Mouse (Mus musculus): ENCODE measurements around the gene Gm1113. TPM values are rescaled to one million over a fixed set of nuclear protein-coding genes. Genes with fewer than 3 reads are reported as not detected.
A peak's percentile ranks its signal among the peaks of the same experiment; 100 is the strongest.

The Gm1113 gene
- polyA plus RNA-seq, 1 experiment from 2014 or later = not detected

DNA sequence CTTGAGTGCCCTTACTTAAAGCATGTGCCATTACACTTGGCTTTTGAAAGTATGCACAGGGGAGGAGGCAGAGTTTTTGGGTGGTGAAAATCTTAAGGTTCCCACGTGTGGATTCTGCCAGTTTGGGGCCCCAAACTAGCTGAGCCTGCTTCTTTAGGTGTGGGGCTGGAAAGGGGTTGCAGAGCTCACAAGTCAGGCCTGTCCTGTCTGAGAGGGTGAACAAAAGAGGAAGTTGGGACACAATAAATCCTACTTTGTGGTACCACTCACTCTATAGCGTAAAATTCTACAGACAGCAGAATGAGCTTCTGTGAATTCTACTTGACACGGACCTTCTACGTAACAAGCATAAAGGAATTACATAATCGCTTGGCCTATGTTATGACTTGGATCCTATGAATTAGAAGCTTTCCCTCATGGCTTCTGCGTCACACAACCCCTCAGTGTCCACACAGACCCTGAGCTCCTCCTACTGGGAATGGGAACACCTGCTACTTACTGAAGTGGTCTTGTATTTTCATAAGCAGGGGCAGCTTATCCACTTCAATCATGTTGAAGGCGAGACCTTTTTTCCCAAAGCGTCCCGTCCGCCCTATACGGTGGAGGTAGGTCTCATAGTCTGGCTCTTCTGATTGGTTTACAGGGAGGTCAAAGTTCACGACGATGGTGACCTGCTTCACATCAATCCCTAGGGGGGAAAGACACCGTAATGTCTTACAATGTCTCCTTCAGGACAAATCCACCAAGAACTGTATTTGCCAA is 25.2 kb upstream of the Gm1113 start:
- Histone ChIP-seq H3K36me3 (peaks cover 66% of the 10 kb centered on the region), H3K4me3 (no peak overlapping the region), H3K9ac (no peak overlapping the region), H3K27me3 (no peaks in the 10 kb centered on the region), H3K4me2 (no peak overlapping the region), H3K27ac (replicated peaks) (no peak overlapping the region), H3K4me1 (replicated peaks) (peaks cover 6% of the 10 kb centered on the region), H3K9me3 (no peaks in the 10 kb centered on the region)
- 76% methylated on average over 14 of the region's 14 CpGs for WGBS
- ATAC-seq (ENCODE audit: low read depth) = no peak

GRCm38 (mm10) chr9:35541941-35542340 is 23.9 kb upstream of the Gm1113 start:
- Histone ChIP-seq H3K36me3 (peaks cover 54% of the 10 kb centered on the region), H3K4me2 (no peak overlapping the region), H3K4me3 (no peak overlapping the region), H3K27me3 (no peaks in the 10 kb centered on the region), H3K9ac (no peak overlapping the region), H3K9me3 (no peaks in the 10 kb centered on the region), H3K4me1 (replicated peaks) (peaks cover 6% of the 10 kb centered on the region), H3K27ac (replicated peaks) (no peak overlapping the region)
- no peak for ATAC-seq (ENCODE audit: low read depth)
- WGBS = 71% methylated on average over 6 of the region's 6 CpGs

DNA sequence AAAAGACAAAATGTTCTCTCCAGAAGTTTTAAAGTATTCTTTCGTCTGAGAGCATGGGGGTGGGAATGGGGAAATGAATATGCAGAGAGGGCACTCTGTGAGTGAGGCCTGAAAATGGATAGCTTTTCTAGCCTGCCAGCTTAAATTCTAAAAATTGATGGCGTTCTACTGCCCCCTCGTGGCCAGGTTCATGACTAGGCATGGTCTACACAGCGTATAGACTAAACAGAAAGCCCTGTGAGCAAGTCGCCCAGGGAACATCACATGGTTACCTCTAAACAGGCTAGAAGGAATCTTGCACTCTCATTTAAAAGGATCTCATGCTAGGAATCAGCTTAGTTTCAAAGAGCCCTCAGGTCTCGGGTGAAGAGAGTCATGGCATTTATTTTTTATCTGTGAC is 23.4 kb upstream of the Gm1113 start:
- Histone ChIP-seq H3K27me3 (no peaks in the 10 kb centered on the region), H3K9ac (no peak overlapping the region), H3K4me3 (no peak overlapping the region), H3K4me1 (replicated peaks) (peaks cover 6% of the 10 kb centered on the region), H3K4me2 (no peak overlapping the region), H3K27ac (replicated peaks) (no peak overlapping the region), H3K36me3 (peaks cover 50% of the 10 kb centered on the region), H3K9me3 (no peaks in the 10 kb centered on the region)
- WGBS = 10% methylated on average over 6 of the region's 6 CpGs
- peak; percentile 68; the same call in 1 of the 2 replicates for ATAC-seq (ENCODE audit: low read depth)

DNA sequence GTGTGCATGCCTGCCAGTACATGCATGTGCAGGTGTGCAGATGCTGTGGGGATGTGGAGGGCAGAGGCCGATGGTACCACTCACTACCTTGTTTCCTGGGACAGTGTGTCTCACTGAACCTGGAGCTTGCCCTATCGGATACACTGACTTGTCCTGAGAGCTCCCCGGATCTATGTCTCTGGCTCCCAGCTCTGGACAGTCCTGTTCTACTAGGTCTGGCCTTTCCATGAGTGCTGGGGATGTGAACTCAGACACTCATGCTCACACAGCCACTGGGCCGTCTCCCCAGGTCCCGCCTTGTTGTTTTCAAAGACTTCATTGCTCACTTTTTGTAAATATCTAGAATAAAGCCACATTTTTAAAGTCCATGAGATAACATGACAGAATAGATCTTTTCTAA is 23.0 kb upstream of the Gm1113 start:
- 89% methylated on average over 5 of the region's 5 CpGs for WGBS
- Histone ChIP-seq H3K36me3 (peaks cover 45% of the 10 kb centered on the region), H3K27ac (replicated peaks) (no peak overlapping the region), H3K27me3 (no peaks in the 10 kb centered on the region), H3K4me1 (replicated peaks) (peaks cover 6% of the 10 kb centered on the region), H3K9me3 (no peaks in the 10 kb centered on the region), H3K9ac (no peak overlapping the region), H3K4me2 (no peak overlapping the region), H3K4me3 (no peak overlapping the region)
- peak; percentile 16; the same call in 1 of the 2 replicates for ATAC-seq (ENCODE audit: low read depth)

DNA sequence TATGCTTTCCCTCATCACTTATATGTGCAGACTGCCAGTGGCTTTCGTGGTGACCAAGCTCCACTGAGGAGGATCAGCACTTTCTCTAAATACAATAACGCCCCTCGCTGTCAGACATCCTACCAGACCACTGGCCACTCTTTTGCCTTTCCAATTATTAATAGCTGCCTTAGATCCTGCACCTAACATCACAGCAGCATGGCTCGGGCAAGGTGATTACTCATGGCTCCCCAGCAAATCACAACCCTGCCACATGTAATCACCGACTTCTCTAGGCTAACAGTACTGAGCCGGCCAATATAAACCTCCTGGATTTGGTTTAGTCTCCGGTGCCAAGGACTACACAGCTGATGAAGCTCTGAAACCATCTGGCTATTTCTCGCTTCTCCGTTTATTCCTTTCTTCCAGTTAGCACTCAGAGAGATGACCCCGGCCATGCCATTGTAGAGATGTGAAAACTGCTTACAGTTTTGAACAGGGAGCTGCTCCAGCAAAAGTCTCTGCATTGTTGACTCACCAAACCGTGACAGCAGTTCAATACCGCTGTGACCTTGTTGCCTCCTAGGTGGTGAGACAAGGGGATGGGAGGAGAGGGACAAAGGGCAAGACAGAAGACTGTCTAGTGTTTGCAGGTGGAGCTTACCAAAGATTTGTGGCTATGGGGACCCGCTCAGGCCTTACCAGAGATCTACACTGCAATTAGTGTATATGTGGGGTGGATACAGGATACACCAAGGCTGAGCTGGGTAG is 21.1 kb upstream of the Gm1113 start:
- Histone ChIP-seq H3K4me1 (replicated peaks) (no peaks in the 10 kb centered on the region), H3K9me3 (no peaks in the 10 kb centered on the region), H3K4me3 (no peak overlapping the region), H3K27ac (replicated peaks) (no peak overlapping the region), H3K4me2 (no peak overlapping the region), H3K36me3 (peaks cover 27% of the 10 kb centered on the region), H3K9ac (no peak overlapping the region), H3K27me3 (no peaks in the 10 kb centered on the region)
- 74% methylated on average over 13 of the region's 13 CpGs for whole genome bisulfite sequencing
- no peak for ATAC-seq (ENCODE audit: low read depth)

DNA sequence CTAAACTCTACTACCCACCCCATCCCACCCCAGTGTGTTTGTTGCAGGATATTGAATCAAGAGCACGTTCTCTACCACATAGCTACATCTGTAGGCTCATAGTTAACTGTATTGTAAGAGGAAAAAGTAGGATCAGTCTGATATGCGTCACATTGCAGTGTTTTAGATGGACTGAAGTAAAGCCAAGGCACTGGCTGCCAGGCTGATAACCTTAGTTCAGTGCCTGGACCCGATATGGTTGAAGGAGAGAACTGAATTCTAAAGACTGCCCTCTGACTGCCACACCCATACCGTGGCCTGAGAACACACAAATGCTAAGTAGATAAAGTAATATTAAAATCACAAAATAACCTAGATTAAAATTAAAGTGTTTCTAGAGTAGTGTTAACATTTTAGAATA is 17.8 kb upstream of the Gm1113 start:
- H3K4me3 ChIP-seq = no peak overlapping the region
- peaks cover 8% of the 10 kb centered on the region; the same call in 1 of the 2 replicates for H3K36me3 ChIP-seq
- WGBS = 82% methylated on average over 4 of the region's 4 CpGs
- H3K27ac ChIP-seq (replicated peaks) = no peak overlapping the region
- no peaks in the 10 kb centered on the region for H3K27me3 ChIP-seq
- no peak overlapping the region for H3K9ac ChIP-seq
- H3K4me2 ChIP-seq = no peak overlapping the region
- no peak for ATAC-seq (ENCODE audit: low read depth)
- H3K9me3 ChIP-seq = no peaks in the 10 kb centered on the region
- H3K4me1 ChIP-seq (replicated peaks) = no peaks in the 10 kb centered on the region

DNA sequence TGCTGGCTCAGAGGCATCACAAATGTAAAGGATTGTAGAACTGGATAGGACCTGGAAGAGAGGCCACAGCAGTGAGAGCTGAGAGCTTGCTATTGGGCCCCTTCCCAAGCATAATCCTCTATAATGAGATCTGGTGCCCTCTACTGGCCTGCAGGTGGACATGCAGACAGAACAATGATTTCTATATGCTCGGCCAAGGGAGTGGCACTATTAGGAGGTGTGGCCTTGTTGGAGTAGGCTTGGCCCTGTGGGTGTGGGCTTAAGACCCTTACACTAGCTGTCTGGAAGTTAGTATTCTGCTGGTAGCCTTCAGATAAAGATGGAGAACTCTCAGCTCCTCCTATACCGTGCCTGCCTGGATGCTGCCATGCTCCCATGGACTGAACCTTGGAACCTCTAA is 17.0 kb upstream of the Gm1113 start:
- ATAC-seq (ENCODE audit: low read depth) = peak; percentile 92
- 10% methylated on average over 2 of the region's 2 CpGs for WGBS
- H3K27me3 ChIP-seq = no peaks in the 10 kb centered on the region
- H3K9ac ChIP-seq = no peak overlapping the region
- H3K27ac ChIP-seq (replicated peaks) = no peak overlapping the region
- peaks cover 2% of the 10 kb centered on the region for H3K4me1 ChIP-seq (replicated peaks)
- no peak overlapping the region for H3K4me3 ChIP-seq
- no peak overlapping the region for H3K4me2 ChIP-seq
- peaks cover under 1% of the 10 kb centered on the region; the same call in 1 of the 2 replicates for H3K36me3 ChIP-seq
- no peaks in the 10 kb centered on the region for H3K9me3 ChIP-seq

- 69% methylated on average over 9 of the region's 9 CpGs for WGBS
Observed at GRCm38 (mm10) chr9:35533266-35533665, 15.2 kb upstream of the Gm1113 start.

DNA sequence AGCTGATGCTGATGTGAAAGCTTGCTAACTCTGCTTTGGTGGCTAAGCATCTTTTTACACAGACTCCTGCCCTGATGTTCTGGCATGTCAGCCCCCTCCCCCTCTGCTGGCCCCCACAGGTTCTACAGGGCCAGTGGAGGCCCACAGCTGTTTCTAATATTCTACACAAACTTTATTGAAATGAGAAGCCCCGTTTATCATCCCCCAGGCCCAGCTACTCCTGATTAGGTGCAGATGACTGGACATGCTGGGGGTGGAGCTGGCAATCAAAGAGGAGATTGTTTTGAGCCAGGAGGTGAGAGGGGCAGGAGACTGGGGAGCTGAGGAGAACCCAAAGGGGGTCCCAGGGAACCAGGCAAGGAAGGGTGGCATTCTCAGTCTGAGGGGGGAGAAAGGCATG is 11.7 kb upstream of the Gm1113 start:
- Histone ChIP-seq H3K9ac (no peak overlapping the region), H3K9me3 (no peaks in the 10 kb centered on the region), H3K36me3 (no peaks in the 10 kb centered on the region), H3K4me2 (no peak overlapping the region), H3K27ac (replicated peaks) (peak overlapping the region; percentile 73), H3K4me3 (no peak overlapping the region), H3K4me1 (replicated peaks) (peaks cover 8% of the 10 kb centered on the region), H3K27me3 (no peaks in the 10 kb centered on the region)
- 20% methylated on average over 1 of the region's 1 CpGs for WGBS
- no peak for ATAC-seq (ENCODE audit: low read depth)

More at GRCm38 (mm10) chr9:35533266-35533665, 15.2 kb upstream of the Gm1113 start:
- Histone ChIP-seq H3K36me3 (no peaks in the 10 kb centered on the region), H3K4me3 (no peak overlapping the region), H3K9me3 (no peaks in the 10 kb centered on the region), H3K27ac (replicated peaks) (no peak overlapping the region), H3K9ac (no peak overlapping the region), H3K4me2 (no peak overlapping the region), H3K4me1 (replicated peaks) (peaks cover 8% of the 10 kb centered on the region), H3K27me3 (no peaks in the 10 kb centered on the region)
- ATAC-seq (ENCODE audit: low read depth) = no peak

GRCm38 (mm10) chr9:35529141-35529540 is 11.1 kb upstream of the Gm1113 start:
- H3K27ac ChIP-seq (replicated peaks) = no peak overlapping the region
- no peaks in the 10 kb centered on the region for H3K36me3 ChIP-seq
- no peaks in the 10 kb centered on the region for H3K9me3 ChIP-seq
- 55% methylated on average over 3 of the region's 3 CpGs for WGBS
- H3K4me3 ChIP-seq = no peak overlapping the region
- peaks cover 13% of the 10 kb centered on the region for H3K4me1 ChIP-seq (replicated peaks)
- no peaks in the 10 kb centered on the region for H3K27me3 ChIP-seq
- H3K9ac ChIP-seq = no peak overlapping the region
- H3K4me2 ChIP-seq = no peak overlapping the region
- peak; percentile 36; the same call in 1 of the 2 replicates for ATAC-seq (ENCODE audit: low read depth)

DNA sequence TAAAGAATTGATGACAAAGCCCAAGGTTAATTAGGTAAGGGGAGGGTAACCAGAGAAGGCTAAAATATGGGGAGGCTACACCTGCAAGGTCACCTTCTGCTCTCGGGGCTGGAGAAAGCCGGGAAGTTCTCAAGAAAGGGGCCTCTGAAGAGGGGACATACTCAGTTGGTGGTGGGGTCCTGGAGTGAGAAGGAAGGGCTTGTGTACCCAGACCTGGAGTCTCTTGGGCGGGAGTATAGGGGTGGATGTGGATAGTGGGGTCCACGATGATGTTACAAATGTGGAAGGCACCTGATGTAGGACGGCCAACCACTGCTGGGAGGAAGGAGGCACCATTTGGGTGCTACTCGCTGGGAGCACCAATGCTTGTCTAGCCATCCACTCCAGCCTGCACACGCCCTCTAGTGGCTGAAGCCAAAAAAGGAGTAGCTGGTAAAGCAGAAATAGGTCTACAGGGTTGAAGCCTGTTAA is 5.9 kb upstream of the Gm1113 start:
- Histone ChIP-seq H3K4me3 (no peak overlapping the region), H3K36me3 (no peaks in the 10 kb centered on the region), H3K27me3 (0 out of 2 replicates have a peak, but pooled peaks cover 3% of the 10 kb centered on the region), H3K9me3 (no peaks in the 10 kb centered on the region), H3K27ac (replicated peaks) (no peak overlapping the region; the same call in 1 of the 2 replicates), H3K4me2 (0 out of 2 replicates have a peak overlapping the region, but pooled peaks have one; percentile 6), H3K4me1 (replicated peaks) (peaks cover 19% of the 10 kb centered on the region), H3K9ac (no peak overlapping the region)
- 24% methylated on average over 7 of the region's 7 CpGs for whole genome bisulfite sequencing
- peak; percentile 79; the same call in 1 of the 2 replicates for ATAC-seq (ENCODE audit: low read depth)

GRCm38 (mm10) chr9:35523541-35523940 is 5.5 kb upstream of the Gm1113 start:
- Histone ChIP-seq H3K9ac (no peak overlapping the region), H3K36me3 (no peaks in the 10 kb centered on the region), H3K4me2 (0 out of 2 replicates have a peak overlapping the region, but pooled peaks have one; percentile 6), H3K27ac (replicated peaks) (no peak overlapping the region; the same call in 1 of the 2 replicates), H3K4me1 (replicated peaks) (peaks cover 19% of the 10 kb centered on the region), H3K27me3 (0 out of 2 replicates have a peak, but pooled peaks cover 3% of the 10 kb centered on the region), H3K4me3 (no peak overlapping the region), H3K9me3 (no peaks in the 10 kb centered on the region)
- peak; percentile 79 for ATAC-seq (ENCODE audit: low read depth)
- 22% methylated on average over 5 of the region's 5 CpGs for WGBS
